Mouse (Mus musculus) brain, embryonic 14.5 days (tissue): ENCODE measurements around the gene Usp30. TPM values are rescaled to one million over a fixed set of nuclear protein-coding genes. Genes with fewer than 3 reads are reported as not detected.

Experiments
- DNase-seq: peaks from one replicate; pipeline ENCODE4 v3.0.0-alpha.2; 2011; ENCODE audit warnings: low read depth
- CTCF ChIP-seq: fragments of 200-500 bp; IDR thresholded peaks from 2 replicates; pipeline ENCODE4 v1.5.1; 2012; ENCODE audit warnings: inconsistent platforms, mild to moderate bottlenecking, moderate library complexity, borderline replicate concordance; ENCODE audit not compliant: insufficient read depth, insufficient read length; ENCODE audit errors: extremely low read depth
- POLR2A ChIP-seq: fragments of 200-500 bp; IDR thresholded peaks from 2 replicates; pipeline ENCODE4 v1.6.1; 2012; ENCODE audit warnings: mild to moderate bottlenecking, inconsistent platforms, borderline replicate concordance; ENCODE audit not compliant: poor library complexity, insufficient read depth, insufficient read length, severe bottlenecking; ENCODE audit errors: extremely low read depth
- polyA plus RNA-seq: library from polyadenylated mRNA; depleted of rRNA; stranded (reverse); fragments of >200 nt; gene quantifications from 2 replicates; pipeline ENCODE4 v1.2.3, GENCODE M21; 2012; rRNA removed

Usp30 gene
- 40.0 and 41.6 TPM in 2 replicates for polyA plus RNA-seq

DNA sequence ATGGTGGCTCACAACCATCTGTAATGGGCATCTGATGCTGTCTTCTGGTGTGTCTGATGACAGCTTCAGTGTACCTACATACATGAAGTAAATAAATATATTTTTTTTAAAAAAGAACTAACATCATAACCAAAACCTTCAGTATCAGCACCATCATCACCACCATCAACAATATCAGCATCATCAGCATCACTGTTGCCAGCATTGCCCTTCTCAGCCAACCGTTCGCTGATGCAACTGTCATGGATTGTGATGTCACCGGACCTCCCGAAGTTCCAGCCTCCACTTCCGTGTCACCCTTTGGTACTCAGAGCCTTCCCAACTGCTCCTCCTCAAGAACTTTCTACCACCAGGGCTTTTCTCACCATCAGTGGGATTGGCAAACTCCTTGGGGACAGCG, at the start of gene Usp30:
Usp30 (plus strand) TSS at position 301 of the 400 bp plus-strand sequence.
- no peak for TF ChIP-seq POLR2A
- TF ChIP-seq CTCF, result no peak
- DNase-seq, result no peak

GRCm38 (mm10) chr5:114024390-114024789, 40.9 kb upstream of the Usp30 start:
- no peak for DNase-seq
- TF ChIP-seq POLR2A, result no peak
- no peak for TF ChIP-seq CTCF

GRCm38 (mm10) chr5:114024885-114025284, 40.4 kb upstream of the Usp30 start:
- TF ChIP-seq POLR2A, result no peak
- no peak for TF ChIP-seq CTCF
- peak; percentile 27 for DNase-seq

GRCm38 (mm10) chr5:114027217-114027944, 37.9 kb upstream of the Usp30 start:
- no peak for TF ChIP-seq POLR2A
- TF ChIP-seq CTCF, result no peak
- DNase-seq, result no peak

DNA sequence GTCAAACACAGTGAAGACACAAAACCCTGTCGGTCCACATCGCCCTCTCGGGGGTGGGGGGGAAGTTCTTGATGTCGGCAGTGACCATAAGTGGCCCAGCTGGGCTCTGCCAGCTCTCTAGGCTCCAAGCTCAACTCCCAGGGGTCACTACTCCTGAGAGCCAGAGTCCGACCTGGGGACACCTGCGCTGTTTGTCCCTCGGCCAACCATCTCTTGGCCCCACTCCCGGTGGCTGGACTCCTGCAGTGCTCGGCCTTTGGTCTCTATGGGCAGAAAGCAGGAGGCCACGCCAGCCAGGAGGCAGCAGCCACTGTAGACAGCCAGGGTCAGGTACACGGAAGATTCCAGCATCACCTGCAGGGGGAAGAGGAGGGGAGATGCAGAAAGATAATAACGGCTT, 37.1 kb upstream of the Usp30 start:
- TF ChIP-seq POLR2A (no peak), CTCF (no peak)
- DNase-seq, result no peak

DNA sequence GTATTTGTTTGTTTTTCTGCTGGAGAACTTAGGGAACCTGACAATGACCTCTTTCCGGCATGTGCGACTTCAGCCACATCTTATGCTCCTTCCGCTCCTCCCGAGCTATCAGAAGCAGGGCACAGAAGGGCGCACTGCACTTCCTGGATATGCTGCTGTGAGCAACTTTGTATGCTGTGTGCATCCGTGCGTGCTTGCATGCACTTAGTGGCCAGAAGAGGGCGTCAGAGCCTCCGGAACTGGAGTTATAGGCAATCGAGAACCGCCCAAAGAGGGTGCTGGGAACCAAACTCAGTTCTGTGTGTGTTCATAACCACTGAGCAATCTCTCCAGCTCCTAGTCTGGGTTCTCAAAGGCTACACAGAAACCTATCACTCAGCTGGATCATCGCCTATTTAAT, 34.6 kb upstream of the Usp30 start:
- TF ChIP-seq POLR2A (no peak), CTCF (no peak)

DNA sequence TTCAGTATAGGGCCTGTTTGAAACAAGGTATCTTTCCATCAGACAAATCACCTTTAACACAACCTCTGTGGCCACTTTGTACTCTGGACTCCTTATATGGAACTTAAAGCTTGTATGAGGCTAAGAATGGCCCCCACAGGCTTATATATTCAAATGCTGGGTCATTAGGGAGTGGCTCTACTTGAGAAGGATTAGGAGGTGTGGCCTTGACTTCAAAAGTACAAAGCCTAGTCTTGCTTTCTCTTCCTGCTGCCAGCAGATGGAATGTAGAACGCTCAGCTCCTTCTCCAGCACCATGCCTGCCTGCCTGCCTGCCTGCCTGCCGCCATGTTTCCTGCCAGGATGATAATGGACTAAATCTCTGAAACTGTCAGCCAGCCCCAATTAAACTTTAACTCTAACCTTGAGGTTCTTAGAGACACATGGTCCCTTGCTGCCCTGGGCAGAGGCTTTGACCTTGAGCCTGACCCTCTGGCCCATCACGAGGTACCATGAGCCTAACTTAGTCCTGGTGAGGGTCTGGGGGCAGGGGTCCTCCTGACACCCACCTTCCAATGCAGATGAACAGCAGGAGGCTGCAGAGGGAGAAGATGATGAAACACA, 33.0 kb upstream of the Usp30 start:
- DNase-seq, result no peak
- no peak for TF ChIP-seq CTCF
- no peak for TF ChIP-seq POLR2A

More for the DNA sequence above, 34.6 kb upstream of the Usp30 start:
- no peak for DNase-seq

DNA sequence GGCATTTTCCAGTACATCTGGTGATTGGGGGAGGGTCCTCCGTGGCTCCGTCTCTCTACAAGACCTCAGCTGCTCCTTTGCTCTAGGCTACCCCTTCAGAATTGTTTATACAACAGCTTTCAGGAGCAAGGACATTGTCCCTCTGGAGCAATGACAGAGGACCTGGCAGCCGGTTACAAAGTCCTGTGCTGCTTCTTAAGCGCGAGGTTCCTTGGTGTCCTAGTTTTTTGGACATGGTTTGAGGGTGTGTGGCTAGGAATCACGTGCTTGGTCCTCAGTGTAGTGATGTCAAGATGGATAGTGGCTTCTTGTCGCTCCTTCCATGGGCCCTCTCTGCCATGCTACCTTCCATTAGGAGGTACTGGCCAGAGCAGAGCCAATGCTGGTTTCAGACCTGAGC, 30.9 kb upstream of the Usp30 start:
- no peak for DNase-seq
- TF ChIP-seq CTCF, result no peak
- TF ChIP-seq POLR2A, result no peak

GRCm38 (mm10) chr5:114035111-114035510, 30.1 kb upstream of the Usp30 start:
- TF ChIP-seq CTCF, result no peak
- TF ChIP-seq POLR2A, result no peak
- peak; percentile 17 for DNase-seq

GRCm38 (mm10) chr5:114040508-114040907, 24.8 kb upstream of the Usp30 start:
- no peak for TF ChIP-seq CTCF
- TF ChIP-seq POLR2A, result no peak
- peak; percentile 38 for DNase-seq

DNA sequence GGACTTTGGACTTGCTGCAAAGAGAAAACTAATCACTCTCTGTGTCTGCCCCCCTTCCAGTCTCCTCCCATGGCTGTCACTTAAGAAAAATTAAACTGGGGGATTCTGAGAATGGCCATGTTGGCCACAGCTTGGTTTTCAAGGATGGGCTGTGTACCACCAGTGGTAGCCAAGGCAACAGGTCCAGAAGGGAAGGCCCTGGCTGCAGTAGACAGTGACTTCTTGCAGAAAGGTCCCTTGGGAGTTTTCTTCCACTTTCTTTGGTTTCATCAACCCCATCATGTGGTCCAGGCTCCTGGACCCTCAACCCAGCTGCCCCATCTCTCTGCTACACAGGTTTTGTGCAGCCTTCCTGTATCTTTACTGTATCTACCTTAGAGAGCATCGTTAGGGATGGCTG, 24.4 kb upstream of the Usp30 start:
- no peak for DNase-seq
- TF ChIP-seq POLR2A (no peak), CTCF (no peak)
